Mouse (Mus musculus) lung, postnatal 36 days (tissue): ENCODE measurements at regions not wholly inside any gene's neighbourhood (a gene's known extent, or its start where the extent isn't known, plus 50 kb on each side); places are given as distances from the start of the nearest gene placed in this dataset.

Experiments used
- DNase-seq: peaks from one replicate; pipeline ENCODE4 v3.0.0; 2022; ENCODE audit warnings: mixed read lengths

GRCm38 (mm10) chr1:4687605-4688004 lies 120.1 kb upstream of the Gm37988 start:
- DNase-seq, result no peak

GRCm38 (mm10) chr1:4689096-4689495 lies 118.6 kb upstream of the Gm37988 start:
- no peak for DNase-seq

GRCm38 (mm10) chr1:4703316-4703715 lies 104.4 kb upstream of the Gm37988 start:
- DNase-seq, result no peak

- no peak for DNase-seq
Measured at GRCm38 (mm10) chr1:4706171-4706570, 101.5 kb upstream of the Gm37988 start.

GRCm38 (mm10) chr1:4722333-4722931 lies 85.3 kb upstream of the Gm37988 start:
- DNase-seq, result no peak
